Mouse (Mus musculus) c-Kit-positive CD71-positive TER-119-positive erythroid progenitor cells, embryonic 14.5 days (primary cell): ENCODE measurements around the gene Nip7.
"Not testable (repeated sequence)": the region's sequence is repeated elsewhere in the genome, so short reads cannot be mapped to it uniquely, and the experiment has no call there.

Experiments
- DNase-seq: peaks from one replicate; pipeline ENCODE4 v3.0.0-alpha.2; 2013; ENCODE audit warnings: low spot score

The Nip7 gene

GRCm38 (mm10) chr8:107056076-107056972 lies at the start of gene Nip7, which contains the start of gene Cog8:
Gene Nip7, plus strand, starts transcription at chr8:107056877.
Gene Cog8, minus strand, starts transcription at chr8:107056689.
- peak; percentile 95 for DNase-seq

- DNase-seq = no peak
These were observed 48.9 kb upstream of the Nip7 start for GRCm38 (mm10) chr8:107007795-107008194.

- no peak for DNase-seq
These were observed 44.0 kb upstream of the Nip7 start for GRCm38 (mm10) chr8:107012666-107013065.

GRCm38 (mm10) chr8:107014915-107015314 lies 41.8 kb upstream of the Nip7 start:
- no peak for DNase-seq

- no peak for DNase-seq
These were observed 33.2 kb upstream of the Nip7 start for GRCm38 (mm10) chr8:107023479-107023878.

- DNase-seq = no peak
These were observed 27.4 kb upstream of the Nip7 start for GRCm38 (mm10) chr8:107029310-107029709.

GRCm38 (mm10) chr8:107030058-107030457 lies 26.6 kb upstream of the Nip7 start:
- DNase-seq = no peak

- peak; percentile 93 for DNase-seq
These were observed 25.8 kb upstream of the Nip7 start, which contains the start of gene Vps4a for GRCm38 (mm10) chr8:107030650-107031576. Gene Vps4a, plus strand, starts transcription at chr8:107031222.

- no peak for DNase-seq
These were observed 25.0 kb upstream of the Nip7 start for GRCm38 (mm10) chr8:107031577-107032090.

- DNase-seq = not testable (repeated sequence)
These were observed 23.1 kb upstream of the Nip7 start for GRCm38 (mm10) chr8:107033609-107034008.

- DNase-seq = no peak
These were observed 21.0 kb upstream of the Nip7 start for GRCm38 (mm10) chr8:107035641-107036040.

- no peak for DNase-seq
These were observed 20.1 kb upstream of the Nip7 start for GRCm38 (mm10) chr8:107036626-107037025.

- no peak for DNase-seq
These were observed 16.0 kb upstream of the Nip7 start for GRCm38 (mm10) chr8:107040632-107041031.

- DNase-seq = no peak
These were observed 11.2 kb upstream of the Nip7 start for GRCm38 (mm10) chr8:107045478-107045877.

GRCm38 (mm10) chr8:107046976-107047375 lies 9.7 kb upstream of the Nip7 start:
- no peak for DNase-seq

- peak; percentile 69 for DNase-seq
These were observed 8.4 kb upstream of the Nip7 start, which contains the start of gene Pdf for GRCm38 (mm10) chr8:107048061-107048941. Gene Pdf, minus strand, starts transcription at chr8:107048614.

GRCm38 (mm10) chr8:107049480-107049879 lies 7.2 kb upstream of the Nip7 start:
- no peak for DNase-seq

GRCm38 (mm10) chr8:107052046-107052445 lies 4.6 kb upstream of the Nip7 start:
- no peak for DNase-seq

- no peak for DNase-seq
These were observed 294 bp downstream of the Nip7 start for GRCm38 (mm10) chr8:107056973-107057369.

GRCm38 (mm10) chr8:107062613-107063012 lies 5.9 kb downstream of the Nip7 start:
- DNase-seq = no peak
